Mouse (Mus musculus): ENCODE measurements around the gene Znhit2.
"Not testable (repeated sequence)": the region's sequence is repeated elsewhere in the genome, so short reads cannot be mapped to it uniquely, and the experiment has no call there.

The Znhit2 gene

GRCm38 (mm10) chr19:6061021-6061533 lies at the start of gene Znhit2:
Gene Znhit2, plus strand, starts transcription at chr19:6061192.
- DNase-seq (ENCODE audit: extremely low read depth, low read depth) = peak; percentile 94

- no peak for DNase-seq (ENCODE audit: extremely low read depth, low read depth)
Observed at GRCm38 (mm10) chr19:6013691-6014090, 47.3 kb upstream of the Znhit2 start.

GRCm38 (mm10) chr19:6014991-6015510 lies 45.9 kb upstream of the Znhit2 start:
- peak; percentile 94 for DNase-seq (ENCODE audit: extremely low read depth, low read depth)

- DNase-seq (ENCODE audit: extremely low read depth, low read depth) = no peak
Observed at GRCm38 (mm10) chr19:6015511-6016315, 45.3 kb upstream of the Znhit2 start, which contains the start of gene Capn1. Gene Capn1, minus strand, starts transcription at chr19:6015897.

- DNase-seq (ENCODE audit: extremely low read depth, low read depth) = no peak
Observed at GRCm38 (mm10) chr19:6016532-6016931, 44.5 kb upstream of the Znhit2 start.

GRCm38 (mm10) chr19:6018142-6019089 lies 42.6 kb upstream of the Znhit2 start:
- DNase-seq (ENCODE audit: extremely low read depth, low read depth) = peak; percentile 83

- DNase-seq (ENCODE audit: extremely low read depth, low read depth) = no peak
Observed at GRCm38 (mm10) chr19:6020276-6020675, 40.7 kb upstream of the Znhit2 start.

GRCm38 (mm10) chr19:6023059-6023458 lies 37.9 kb upstream of the Znhit2 start:
- DNase-seq (ENCODE audit: extremely low read depth, low read depth) = no peak

- no peak for DNase-seq (ENCODE audit: extremely low read depth, low read depth)
Observed at GRCm38 (mm10) chr19:6023930-6024329, 37.1 kb upstream of the Znhit2 start.

GRCm38 (mm10) chr19:6028991-6029390 lies 32.0 kb upstream of the Znhit2 start:
- DNase-seq (ENCODE audit: extremely low read depth, low read depth) = no peak

- DNase-seq (ENCODE audit: extremely low read depth, low read depth) = no peak
Observed at GRCm38 (mm10) chr19:6029426-6029825, 31.6 kb upstream of the Znhit2 start.

- no peak for DNase-seq (ENCODE audit: extremely low read depth, low read depth)
Observed at GRCm38 (mm10) chr19:6030520-6031280, 30.3 kb upstream of the Znhit2 start.

- DNase-seq (ENCODE audit: extremely low read depth, low read depth) = no peak
Observed at GRCm38 (mm10) chr19:6035966-6036585, 24.9 kb upstream of the Znhit2 start.

- no peak for DNase-seq (ENCODE audit: extremely low read depth, low read depth)
Observed at GRCm38 (mm10) chr19:6037695-6038094, 23.3 kb upstream of the Znhit2 start.

GRCm38 (mm10) chr19:6038326-6038725 lies 22.7 kb upstream of the Znhit2 start:
- DNase-seq (ENCODE audit: extremely low read depth, low read depth) = no peak

GRCm38 (mm10) chr19:6040002-6040401 lies 21.0 kb upstream of the Znhit2 start:
- DNase-seq (ENCODE audit: extremely low read depth, low read depth) = no peak

GRCm38 (mm10) chr19:6042293-6042692 lies 18.7 kb upstream of the Znhit2 start:
- DNase-seq (ENCODE audit: extremely low read depth, low read depth) = no peak

GRCm38 (mm10) chr19:6044102-6044501 lies 16.9 kb upstream of the Znhit2 start:
- not testable (repeated sequence) for DNase-seq (ENCODE audit: extremely low read depth, low read depth)

- peak; percentile 71 for DNase-seq (ENCODE audit: extremely low read depth, low read depth)
Observed at GRCm38 (mm10) chr19:6045366-6046293, 15.4 kb upstream of the Znhit2 start.
